Mouse (Mus musculus): Measurements from ENCODE around the gene Inhbc. TPM values are rescaled to one million over a fixed set of nuclear protein-coding genes. Genes with fewer than 3 reads are reported as not detected.
A peak's percentile ranks its signal among the peaks of the same experiment; 100 is the strongest.

Inhbc gene
- total RNA-seq, 2 experiments from 2014 or later, result not detected

DNA sequence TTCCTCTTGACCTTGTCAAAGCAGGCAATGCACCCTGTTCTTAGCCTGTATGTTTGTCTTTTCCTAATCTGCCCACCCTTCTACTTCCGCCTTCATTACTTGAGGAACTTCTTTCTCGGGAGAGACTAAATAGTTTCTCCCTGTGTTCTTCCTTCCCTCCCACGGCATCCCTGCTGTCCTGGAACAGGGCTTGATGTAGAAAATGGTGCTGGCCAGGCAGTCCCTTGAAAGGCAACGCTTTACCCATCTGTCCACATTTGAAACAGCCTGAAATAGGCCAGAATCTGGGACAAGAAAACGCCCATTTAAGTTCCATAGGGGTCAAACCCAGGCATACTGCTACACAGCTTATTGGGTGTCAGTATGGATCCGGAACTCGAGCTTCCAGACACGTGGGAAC lies 20.4 kb downstream of the Inhbc start:
- DNase-seq, result no peak
- Histone ChIP-seq H3K27ac (no peak overlapping the region), H3K4me3 (no peak overlapping the region)
- no peak for TF ChIP-seq CTCF (IDR thresholded peaks at IDR 0.05)
- intact Hi-C loops (cut with DNase I), result loop anchor here (5.0 kb wide), 1 partner anchor 87 kb away; no protein-coding TSS in a partner anchor

DNA sequence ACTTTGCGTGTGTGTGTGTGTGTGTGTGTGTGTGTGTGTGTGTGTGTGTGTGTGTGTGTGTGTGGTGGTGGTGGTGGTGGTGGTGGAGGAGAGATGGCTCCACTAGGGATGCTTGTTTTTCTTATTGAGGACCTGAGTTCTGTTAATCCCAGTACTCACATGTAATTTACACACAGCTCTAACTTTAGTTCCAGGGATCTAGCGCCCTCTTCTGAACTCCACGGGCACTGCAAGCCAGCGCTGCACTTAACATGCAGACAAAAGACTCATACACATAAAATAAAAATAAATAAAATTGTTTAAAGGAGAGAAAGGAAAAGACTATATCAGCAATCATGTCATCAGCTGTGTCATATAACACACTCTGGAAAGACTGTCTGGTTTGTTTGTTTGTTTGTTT lies 21.3 kb downstream of the Inhbc start:
- no peak for DNase-seq
- no peak overlapping the region for H3K27ac ChIP-seq
- intact Hi-C loops (cut with DNase I), result no loop called here
- TF ChIP-seq CTCF (IDR thresholded peaks at IDR 0.05), result peak; percentile 40
- H3K4me3 ChIP-seq, result no peak overlapping the region

DNA sequence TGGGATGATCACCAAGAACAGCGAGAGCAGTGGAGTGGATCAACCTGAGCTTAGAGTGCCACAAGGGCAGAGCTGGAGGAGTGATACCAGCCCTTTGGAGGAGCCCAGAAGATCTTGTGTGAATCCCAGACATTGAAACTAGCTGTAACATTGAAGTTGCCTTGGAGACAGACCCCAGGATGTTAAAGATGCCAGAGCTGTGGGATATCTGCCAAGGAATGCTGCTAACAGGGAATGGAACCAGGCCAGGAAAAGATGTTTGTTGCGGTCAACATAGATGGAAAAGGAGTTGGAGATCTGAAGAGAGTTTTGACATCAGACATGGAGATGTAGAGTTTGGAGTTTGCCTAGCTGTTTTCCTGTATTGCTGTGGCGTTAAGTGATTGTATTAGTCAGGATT lies 24.1 kb downstream of the Inhbc start:
- Histone ChIP-seq H3K27ac (no peak overlapping the region), H3K4me3 (no peak overlapping the region)
- TF ChIP-seq CTCF (IDR thresholded peaks at IDR 0.05), result no peak
- DNase-seq, result no peak
- intact Hi-C loops (cut with DNase I), result no loop called here

DNA sequence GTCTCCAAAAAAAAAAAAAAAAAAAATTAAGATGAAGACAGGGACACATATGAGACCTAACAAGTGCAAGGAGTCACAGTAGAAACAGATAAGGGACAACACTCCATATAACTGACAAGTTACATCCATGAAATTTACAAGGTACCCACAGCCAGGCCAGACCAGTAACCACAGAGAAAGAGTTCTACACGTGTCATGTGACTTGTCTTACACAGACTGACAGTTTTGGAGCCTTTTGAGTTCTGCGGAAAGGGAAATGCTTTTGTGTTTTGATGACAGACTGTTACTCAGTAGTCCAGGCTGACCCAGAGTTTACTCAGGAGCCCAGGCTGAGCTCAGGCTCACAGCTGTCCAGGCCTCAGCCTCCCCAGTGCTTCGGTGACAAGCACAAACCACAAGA lies 27.2 kb downstream of the Inhbc start:
- H3K4me3 ChIP-seq, result no peak overlapping the region
- H3K27ac ChIP-seq, result no peak overlapping the region
- intact Hi-C loops (cut with DNase I), result no loop called here
- no peak for DNase-seq
- TF ChIP-seq CTCF (IDR thresholded peaks at IDR 0.05), result no peak

DNA sequence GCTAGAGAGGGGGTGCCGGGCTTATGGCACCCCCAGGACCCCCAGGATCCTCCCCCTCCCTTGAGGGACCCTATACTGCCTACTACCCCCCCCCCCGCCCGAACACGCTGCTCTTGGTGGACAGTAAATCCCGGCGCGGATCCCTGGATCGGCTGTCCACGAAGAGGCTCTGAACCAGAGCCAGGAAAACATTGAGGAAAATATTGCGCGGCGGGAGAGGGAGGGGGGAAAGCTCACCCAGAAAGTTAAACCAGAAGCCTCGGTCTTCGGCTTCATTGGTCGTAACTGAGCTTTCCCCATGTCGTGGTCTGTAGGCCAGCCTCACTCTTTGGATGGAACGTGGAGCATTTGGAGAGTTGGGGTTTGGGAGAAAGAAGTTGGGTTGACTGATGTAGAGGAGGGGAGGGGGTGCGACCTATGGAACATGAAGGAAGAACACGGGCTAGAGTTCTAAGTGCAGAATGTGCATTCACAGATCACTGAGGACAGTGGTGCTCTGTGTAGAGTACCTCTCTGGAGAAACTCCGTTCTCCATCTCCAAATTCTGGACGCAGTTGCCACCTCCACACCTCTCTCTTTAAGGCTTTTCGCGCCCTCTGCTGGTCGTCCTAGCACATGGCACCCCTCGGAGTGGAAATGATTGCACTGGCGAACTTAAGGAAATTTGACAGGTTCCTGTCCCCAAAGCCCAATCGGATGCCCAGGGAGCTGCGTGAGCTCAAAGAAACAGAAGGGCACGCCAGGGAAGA lies 28.2 kb downstream of the Inhbc start, which contains the start of gene Gli1:
Gli1 (minus strand) TSS at position 84 of the 749 bp plus-strand sequence.
- intact Hi-C loops (cut with DNase I), result no loop called here
- Histone ChIP-seq H3K27ac (peak within 1 kb of the TSS; percentile 69), H3K4me3 (peak within 1 kb of the TSS; percentile 73)
- peak; percentile 95 for TF ChIP-seq CTCF (IDR thresholded peaks at IDR 0.05)
- DNase-seq, result peak; percentile 89

DNA sequence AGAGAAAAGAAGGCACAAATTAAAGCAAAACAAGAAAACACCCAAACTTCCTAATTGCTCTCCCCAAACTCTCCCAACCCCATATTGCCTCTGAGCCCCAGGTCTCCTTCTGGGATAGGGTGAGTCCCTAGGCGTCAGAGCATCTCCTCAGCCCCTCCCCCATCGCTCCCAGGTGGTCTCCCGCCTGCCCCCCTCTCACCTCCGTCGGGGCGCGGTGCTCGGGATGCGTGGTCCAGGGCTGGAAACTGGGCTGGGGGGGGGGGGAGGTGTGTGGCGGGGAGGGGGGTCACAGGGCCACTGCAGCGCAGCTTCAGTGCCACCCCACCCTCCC lies 28.9 kb downstream of the Inhbc start:
- intact Hi-C loops (cut with DNase I), result no loop called here
- no peak for DNase-seq
- H3K27ac ChIP-seq, result peak overlapping the region; percentile 69
- H3K4me3 ChIP-seq, result peak overlapping the region; percentile 73
- TF ChIP-seq CTCF (IDR thresholded peaks at IDR 0.05), result no peak

DNA sequence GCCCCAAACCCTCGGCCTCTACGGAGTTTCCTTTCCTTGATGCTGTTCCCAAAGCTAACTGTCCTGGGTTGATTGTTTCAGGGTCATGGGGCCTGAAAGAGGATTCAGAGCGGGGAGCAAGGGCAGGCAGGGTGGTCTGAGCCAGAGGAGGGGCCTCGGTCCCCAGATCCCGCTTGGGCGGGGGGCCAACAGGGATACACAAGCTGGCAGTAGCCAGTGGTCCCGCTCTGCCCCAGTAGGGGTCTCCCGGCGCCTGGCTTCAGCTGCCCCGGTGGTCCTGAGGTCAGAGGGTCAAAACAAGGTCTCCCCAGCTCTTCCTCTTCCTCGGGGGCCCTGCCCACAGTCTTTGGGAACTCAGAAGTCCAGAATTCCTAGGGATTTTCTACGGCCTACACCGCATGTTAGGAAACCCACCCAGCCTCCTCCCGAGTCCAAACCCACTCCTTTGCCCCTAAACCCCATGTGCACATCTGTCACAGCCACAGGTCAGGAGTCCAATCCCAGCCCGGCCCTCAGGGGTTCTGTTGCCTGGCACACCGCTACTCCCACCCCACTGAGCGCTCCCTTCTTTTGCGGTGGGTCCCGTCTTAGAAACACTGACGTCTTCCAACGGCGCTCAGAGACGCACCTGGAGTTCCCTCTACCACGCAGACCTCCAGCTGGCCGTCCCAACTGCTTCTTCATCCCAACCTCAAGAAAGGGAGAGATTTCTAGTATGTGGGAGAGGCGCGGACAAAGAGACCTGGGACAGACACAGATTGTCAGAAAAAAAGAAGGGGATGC lies 29.5 kb downstream of the Inhbc start:
- no peak for DNase-seq
- intact Hi-C loops (cut with DNase I), result no loop called here
- Histone ChIP-seq H3K27ac (peak overlapping the region; percentile 69), H3K4me3 (peak overlapping the region; percentile 73)
- TF ChIP-seq CTCF (IDR thresholded peaks at IDR 0.05), result no peak

DNA sequence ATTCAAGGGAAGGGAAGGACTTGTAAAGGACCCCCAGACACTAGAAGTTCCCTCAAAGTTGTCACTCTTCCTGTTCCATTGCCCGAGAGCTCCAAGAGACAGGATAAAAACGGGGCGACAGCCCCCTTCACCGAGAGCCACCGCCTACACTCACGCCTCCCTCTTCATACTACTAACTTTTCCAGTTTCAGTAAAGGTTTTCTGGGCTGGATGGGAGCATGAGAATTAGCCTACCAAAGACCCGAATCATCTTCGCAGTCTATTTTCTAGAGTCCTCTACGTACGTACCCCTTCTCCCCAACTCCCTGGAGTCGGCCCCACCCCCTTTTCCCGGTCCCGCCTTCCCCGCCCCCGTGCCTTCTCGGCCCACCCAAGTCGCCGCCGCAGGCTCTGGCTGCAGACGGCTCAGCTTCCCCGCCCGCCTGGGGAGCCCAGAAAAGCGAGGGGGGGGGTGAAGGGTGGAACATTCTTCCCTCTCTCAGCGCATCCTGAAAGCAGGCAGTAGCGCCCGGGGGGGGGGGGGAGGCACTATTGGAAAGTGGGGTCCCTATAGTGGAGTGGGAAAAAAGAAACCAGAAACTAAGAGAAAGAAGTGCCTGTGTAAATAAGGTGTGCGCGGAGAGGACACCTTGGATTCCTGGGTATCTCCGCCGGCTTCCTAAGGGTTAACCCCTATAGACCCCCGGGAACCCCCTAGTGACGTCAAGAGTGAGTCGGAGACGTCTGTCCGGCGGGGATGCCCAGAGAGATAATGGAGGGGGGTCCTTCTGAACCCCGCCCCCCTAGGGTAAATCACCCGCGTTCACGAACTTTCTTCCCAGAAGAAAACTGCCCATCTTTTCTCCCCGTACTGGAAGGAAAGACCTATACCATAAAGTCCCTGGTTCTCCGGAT lies 30.3 kb downstream of the Inhbc start:
- H3K27ac ChIP-seq, result peak overlapping the region; percentile 84
- TF ChIP-seq CTCF (IDR thresholded peaks at IDR 0.05), result no peak
- peak; percentile 76 for DNase-seq
- intact Hi-C loops (cut with DNase I), result loop anchor here (5.0 to 10.0 kb wide), 2 partner anchors 165 to 197 kb away; no protein-coding TSS in a partner anchor
- peak overlapping the region; percentile 73 for H3K4me3 ChIP-seq

DNA sequence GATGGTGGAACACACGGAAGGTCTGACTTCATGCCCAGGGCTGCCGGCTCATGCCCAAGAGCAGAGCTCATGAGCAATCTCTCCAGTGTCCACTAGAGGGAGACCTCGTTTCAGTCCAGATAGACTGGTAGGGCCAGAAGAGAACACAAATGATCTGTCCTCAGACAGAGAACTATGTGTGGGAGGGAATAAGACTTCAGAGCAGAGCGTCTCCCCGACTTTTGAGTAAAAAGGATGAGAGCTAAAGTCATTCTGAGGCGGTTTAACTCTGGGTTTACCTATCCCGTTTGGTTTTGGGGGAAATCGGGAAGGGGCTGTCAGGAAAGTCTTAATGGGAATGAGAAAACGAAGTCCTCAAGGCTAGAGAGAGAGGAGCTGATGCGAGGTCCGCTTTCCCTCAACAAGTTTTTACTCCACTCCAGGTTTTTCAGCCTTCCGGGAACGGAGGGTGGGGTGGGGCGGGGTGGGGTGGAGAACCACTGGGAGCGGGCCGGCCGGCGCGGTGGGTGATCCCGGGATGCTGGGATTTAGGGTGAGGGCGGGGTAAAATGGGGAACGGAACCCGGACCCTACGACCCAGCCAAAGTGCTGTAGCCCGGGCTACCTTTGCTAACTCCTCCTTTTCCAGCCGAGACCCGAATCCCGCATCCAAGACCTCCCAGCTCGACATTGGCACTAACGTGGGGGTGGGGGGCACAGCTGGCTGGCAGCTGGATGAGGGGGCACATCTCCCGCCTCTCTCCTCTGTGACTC lies 31.1 kb downstream of the Inhbc start:
- Histone ChIP-seq H3K27ac (peak overlapping the region; percentile 84), H3K4me3 (peak overlapping the region; percentile 73)
- peak; percentile 84 for DNase-seq
- intact Hi-C loops (cut with DNase I), result loop anchor here (5.0 to 10.0 kb wide), 2 partner anchors 164 to 198 kb away; no protein-coding TSS in a partner anchor
- TF ChIP-seq CTCF (IDR thresholded peaks at IDR 0.05), result peak; percentile 95

DNA sequence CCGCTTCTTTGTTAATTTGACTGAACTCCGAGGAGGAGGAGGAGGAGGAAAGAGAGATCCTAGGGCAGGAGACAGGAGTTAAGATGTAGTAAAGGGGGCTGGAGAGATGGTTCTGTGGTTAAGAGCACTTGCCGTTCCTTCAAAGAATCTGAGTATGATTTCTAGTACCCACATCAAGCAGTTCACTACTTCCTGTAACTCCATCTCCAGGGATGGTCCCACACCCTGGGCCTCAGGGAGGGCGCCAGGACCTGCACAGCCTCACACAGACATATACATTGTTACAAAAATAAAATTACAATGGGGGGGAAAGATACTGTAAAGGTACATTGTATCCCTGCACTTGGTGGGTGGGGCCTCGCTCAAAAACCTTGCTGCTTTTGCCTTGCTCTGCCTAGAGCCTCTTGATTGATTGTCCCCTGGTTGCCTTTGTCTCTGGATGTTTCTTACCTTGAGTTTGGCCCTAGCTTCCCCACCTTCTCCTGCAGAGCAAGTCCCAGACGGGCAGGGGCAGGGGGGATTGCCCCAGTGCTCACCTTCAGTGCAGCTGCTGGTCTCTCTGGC lies 32.6 kb downstream of the Inhbc start:
- Histone ChIP-seq H3K27ac (no peak overlapping the region), H3K4me3 (no peak overlapping the region)
- intact Hi-C loops (cut with DNase I), result loop anchor here (5.0 to 10.0 kb wide), 2 partner anchors 163 to 200 kb away; no protein-coding TSS in a partner anchor
- TF ChIP-seq CTCF (IDR thresholded peaks at IDR 0.05), result no peak
- DNase-seq, result no peak

DNA sequence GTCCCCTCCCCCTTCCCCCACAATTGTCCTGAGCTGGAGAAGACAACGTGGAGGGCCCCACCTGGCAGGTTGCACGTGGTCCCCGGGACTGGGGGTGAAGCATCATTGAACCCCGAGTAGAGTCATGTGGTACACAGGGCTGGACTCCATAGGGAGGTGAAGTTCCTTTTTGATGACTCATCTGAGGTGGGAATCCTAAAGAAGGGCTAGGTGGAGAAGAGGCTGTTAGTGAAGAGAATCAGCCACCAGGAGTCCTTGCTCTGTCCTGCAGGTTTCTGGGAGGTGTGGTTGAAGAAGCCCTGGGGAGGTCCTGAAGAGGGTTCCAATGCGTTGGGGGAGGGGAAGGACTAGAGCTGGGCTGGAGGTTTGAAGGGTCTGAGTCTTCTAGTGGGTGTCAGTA lies 33.3 kb downstream of the Inhbc start:
- no peak for DNase-seq
- no peak for TF ChIP-seq CTCF (IDR thresholded peaks at IDR 0.05)
- Histone ChIP-seq H3K27ac (no peak overlapping the region), H3K4me3 (no peak overlapping the region)
- intact Hi-C loops (cut with DNase I), result loop anchor here (5.0 to 10.0 kb wide), 2 partner anchors 162 to 200 kb away; no protein-coding TSS in a partner anchor

Measured in gastrocnemius, adult 2 months (tissue).